Mouse (Mus musculus) c-Kit-negative CD71-positive TER-119-positive erythroid progenitor cells, embryonic 14.5 days (primary cell): ENCODE results near the gene Arhgef15.
"Not testable (repeated sequence)": the region's sequence is repeated elsewhere in the genome, so short reads cannot be mapped to it uniquely, and the experiment has no call there.

Experiments used
- DNase-seq: peaks from one replicate; pipeline ENCODE4 v3.0.0-alpha.2; 2013; ENCODE audit warnings: low read depth, low spot score

Arhgef15 gene

DNA sequence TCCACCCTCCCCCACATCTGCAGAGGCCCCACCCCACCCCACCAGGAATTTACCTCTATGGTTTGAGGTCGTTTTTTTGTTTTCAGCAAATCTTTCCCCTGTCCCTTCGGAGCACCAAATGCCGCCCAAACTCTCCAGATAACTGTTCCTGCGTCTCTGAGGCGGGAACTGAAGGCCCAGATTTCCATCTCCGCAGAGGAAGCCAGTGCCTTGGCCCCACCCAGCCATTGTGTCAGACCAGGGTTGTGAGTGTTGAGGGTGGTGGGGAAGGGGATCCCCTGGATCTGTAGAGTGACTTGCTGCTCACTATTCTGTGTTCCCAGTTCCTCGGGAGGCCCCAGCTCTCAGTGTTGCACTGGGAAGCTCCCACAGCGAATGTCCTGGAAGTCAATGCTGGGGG is at the start of gene Arhgef15:
Arhgef15 (minus strand) TSS at position 173 of the 400 bp plus-strand sequence.
- DNase-seq = no peak

DNA sequence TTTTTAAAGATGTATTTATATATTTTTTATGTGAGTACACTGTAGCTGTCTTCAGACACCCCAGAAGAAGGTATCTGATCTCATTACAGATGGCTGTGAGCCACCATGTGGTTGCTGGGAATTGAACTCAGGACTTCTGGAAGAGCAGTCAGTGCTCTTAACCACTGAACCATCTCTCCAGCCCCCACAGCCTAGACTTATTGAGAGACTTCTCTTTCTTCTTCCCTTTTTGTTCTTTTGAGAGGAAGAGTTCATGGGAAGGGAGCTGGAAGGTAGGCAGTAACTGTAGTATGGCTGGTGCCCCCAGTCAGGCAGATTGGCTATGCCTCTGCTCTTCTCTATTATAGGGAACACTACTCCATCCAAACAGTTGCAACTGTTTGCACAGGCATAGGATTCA is 49.3 kb upstream of the Arhgef15 start:
- DNase-seq = not testable (repeated sequence)

DNA sequence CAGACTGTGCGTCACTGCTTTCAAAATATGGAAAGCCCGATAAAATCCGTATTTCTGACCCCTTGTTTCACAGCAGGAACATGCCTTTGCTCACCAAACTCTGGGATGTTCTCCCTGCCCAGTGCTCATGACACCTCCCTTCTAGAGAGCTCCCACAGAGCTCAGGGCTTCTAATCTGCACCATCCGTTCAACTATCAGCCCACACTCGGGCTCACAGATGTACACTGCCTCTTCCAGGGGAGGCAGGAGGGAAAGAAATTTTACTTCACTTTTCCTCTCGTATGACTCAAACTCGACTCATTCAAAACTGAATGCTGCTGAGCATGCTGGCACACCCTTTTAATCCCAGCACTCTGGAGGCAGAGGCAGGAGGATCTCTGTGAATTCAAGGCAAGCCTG is 47.9 kb upstream of the Arhgef15 start:
- DNase-seq = no peak

DNA sequence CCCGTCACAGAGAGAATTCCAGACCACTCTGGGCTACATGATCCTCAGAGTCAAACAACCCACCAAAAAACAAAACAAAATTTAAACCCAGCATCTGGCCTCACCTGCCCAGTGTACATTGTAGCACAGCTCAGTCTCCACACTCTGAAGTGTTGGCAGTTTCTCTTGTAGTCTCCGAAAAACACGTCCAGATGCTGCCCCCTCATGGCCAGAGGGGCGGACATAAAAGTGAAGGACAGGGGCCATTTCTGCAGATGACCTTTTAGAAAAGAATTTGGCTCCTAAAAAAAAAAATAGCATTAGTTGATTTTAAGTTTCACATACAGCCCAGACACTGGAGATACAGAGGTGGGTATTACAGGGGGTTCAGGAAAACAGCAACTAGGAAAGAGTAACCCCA is 46.3 kb upstream of the Arhgef15 start:
- no peak for DNase-seq

DNA sequence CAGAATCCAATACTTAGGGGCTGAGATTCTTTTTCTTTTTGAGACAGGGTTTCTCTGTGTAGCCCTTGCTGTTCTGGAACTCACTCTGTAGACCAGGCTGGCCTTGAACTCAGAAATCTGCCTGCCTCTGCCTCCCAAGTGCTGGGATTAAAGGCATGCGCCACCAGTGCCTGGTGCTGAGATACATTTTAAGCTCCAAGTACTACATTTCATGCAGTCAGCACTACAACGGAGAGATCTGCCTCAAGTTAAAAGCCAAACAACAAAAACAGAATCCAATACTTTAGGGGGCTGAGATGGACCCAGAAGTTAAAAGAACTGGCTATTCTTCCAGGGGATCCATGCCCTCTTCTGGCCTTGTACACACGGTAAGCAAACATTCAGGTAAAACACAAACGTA is 45.5 kb upstream of the Arhgef15 start:
- not testable (repeated sequence) for DNase-seq

DNA sequence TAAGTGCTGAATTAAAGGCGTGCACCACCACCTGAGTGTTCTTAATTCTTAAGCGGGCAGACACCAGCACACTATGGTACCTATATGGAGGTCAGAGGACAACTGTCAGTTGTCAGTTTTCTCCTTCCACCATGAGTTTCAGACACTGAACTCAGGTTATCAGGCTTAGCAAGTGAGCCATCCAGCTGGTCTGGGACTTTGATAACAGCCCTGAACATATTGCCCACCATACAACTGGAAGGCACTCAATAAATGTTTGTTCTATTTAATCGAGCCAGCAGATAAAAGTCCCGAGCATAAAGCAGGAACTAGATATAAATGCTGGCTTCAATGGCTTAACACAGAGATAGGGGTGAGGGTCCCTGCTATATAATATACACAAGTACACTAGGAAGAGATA is 39.8 kb upstream of the Arhgef15 start:
- no peak for DNase-seq

DNA sequence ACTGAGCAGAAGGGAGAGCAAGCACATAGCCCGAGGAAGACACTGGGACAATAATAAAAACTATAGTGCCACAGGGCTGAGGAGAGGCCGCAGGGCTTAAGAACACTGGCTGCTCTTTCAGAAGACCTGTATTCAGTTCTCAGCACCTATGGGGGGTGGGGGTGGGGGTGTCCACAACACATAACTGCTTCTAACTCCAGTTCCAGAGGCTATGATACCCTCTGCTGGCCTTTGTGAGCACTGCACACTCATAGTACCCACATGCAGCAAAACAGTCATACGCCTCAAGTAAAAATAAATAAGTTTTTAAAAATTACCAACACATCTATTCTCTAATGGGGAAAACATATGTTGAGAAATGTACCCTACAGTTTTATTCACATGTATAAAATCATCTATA is 37.1 kb upstream of the Arhgef15 start:
- DNase-seq = no peak

DNA sequence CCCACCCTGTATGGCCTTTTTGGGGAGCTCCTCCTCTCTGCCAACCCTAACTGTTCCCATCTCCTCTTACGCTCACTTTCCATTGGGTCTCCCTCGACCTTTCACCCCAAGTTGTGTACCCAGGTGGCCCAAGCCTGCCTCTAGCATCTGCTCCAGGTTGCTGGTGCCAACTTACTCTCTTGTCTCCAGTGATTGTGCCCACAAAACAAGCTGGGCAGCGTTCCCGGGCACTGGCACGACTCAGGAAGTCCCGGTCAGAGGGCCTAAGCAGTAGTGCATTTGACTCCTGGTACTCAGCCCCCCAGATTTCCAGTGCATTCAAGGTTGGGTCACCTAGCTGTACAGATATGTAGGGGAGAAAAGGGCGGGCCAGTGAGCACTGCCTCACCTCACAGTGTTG is 35.8 kb upstream of the Arhgef15 start:
- no peak for DNase-seq

DNA sequence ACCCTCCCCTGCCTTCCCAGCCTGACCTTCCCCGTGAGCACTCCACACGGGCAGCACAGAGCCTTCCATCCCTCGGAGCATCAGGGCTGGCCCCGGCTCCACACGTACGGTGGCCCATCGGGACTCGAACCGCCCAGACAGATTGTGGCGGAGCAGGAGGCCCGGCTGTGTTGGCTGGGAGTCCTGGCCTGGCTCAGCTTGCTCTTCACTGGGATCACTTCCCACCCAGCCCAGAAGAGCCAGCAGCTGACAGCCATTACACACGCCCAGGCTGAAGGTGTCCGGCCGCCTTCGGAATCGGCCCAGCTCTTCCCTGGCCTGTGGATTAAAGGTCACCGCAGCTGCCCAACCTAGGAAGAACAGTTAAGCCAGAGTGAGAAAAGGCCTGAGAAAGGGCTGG is 31.1 kb upstream of the Arhgef15 start:
- DNase-seq = no peak

DNA sequence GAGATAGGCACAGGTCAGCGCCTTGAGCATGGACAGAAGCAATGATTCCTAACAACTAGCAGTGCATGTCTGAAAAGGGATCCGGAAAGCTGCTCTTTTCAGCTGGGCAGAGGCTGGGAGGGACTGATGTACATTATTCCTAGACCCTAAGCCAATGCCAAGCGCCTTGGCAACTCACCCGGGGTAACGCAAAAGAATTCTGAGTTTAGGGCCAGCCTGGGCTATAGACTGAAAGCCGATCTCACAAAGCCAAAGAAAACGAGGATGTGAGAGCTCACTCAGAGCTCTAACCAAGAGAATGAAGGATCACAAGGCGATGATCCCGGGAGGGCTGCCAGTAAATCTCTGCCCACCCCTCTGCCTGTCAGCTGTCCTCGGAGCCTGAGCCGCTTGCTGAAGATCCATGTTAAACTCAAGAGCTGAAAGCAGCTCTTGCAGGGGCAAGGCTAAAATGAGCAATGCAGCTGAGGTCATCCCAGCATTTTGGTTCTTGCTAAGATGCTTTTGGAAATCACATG is 30.1 kb upstream of the Arhgef15 start:
- no peak for DNase-seq

DNA sequence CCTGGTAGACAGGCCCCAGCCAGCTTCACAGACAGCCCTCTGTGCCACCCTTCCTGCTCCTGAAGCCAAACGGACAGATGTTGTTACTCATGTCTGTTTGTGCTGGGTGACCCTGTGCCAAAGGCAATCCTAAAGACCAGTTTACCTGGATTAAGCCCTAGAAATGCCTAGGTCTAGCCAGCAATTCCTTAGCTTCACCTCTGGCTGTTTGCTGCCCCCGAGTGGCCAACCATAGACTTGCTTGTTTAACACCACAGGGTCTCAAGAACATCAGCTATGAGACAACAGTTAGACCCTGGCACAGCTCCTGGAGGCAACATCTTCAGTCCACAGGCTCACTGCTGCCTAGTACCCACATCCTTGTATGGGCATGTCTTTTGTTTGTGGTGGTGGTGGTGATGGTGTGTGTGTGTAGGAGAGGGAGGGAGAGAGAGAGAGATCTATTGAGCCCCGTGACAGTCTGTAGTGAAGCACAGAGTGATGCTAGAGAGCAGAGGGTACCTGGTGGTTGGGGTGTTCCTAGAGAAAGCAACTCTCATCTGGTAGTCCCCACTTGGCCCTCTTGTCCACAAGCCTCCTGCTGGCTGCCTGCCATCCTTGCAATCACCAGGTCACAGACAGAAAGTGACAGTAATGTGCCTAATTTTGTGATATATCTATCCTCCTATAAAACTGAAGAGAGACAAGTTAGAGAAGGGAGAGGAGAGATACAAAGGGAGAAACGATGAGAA is 25.5 kb upstream of the Arhgef15 start:
- DNase-seq = no peak

DNA sequence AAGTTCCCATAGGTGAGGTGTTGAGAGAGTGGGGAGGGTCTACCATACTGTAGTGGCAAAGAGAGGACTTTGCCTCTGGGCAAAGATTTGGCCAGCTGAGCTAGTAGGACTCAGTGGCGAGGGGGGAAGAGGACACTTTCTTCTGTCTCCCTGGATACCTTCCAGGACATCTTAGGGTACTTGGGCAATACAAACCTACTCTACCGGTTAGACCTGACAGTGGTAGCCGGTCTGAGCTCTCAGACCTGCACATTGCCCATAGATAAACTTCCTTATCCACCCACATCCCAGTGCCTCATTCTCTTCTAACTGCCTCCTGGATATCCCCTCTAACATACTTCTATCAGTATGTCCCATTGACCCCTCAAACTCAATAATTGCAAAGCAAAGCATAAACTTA is 23.6 kb upstream of the Arhgef15 start:
- DNase-seq = no peak

DNA sequence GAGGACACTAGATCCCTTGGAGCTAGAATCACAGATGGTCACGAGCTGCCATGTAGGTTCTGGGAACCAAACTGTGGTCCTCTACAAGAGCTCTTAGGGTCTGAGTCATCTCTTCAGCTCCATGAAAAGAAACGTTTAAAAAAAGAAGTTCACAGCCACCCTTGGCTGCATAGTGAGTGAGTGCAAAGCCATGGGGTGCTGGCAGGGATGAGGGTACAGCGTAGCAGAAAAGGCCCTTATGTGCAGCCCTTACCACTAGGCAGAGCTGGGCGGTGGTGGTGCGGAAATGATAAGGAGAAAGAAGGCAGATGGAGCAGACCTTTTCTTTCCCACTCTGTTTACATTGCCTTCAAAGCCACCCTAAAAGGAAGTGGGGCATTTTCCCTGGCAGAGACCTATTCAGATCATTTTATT is 22.0 kb upstream of the Arhgef15 start:
- no peak for DNase-seq

DNA sequence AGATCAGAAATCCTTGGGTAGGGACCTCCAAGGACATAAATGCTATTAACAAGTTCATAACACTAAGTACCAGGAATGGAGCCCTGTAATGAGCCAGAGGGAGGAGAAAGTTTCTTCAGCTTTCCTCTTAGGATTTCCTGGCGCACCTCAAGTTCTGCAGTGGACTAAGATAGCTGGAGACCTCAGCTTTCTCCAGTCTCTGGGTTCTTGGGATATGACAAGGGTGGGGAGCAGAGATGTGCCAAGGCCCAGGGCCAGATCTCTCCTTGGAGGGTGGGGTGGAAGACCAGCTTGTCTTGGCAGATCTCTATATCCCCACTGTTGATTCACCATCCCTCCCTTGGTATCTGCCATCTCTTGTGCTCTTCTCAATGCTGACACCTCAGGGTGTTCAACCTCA is 18.3 kb upstream of the Arhgef15 start:
- no peak for DNase-seq

DNA sequence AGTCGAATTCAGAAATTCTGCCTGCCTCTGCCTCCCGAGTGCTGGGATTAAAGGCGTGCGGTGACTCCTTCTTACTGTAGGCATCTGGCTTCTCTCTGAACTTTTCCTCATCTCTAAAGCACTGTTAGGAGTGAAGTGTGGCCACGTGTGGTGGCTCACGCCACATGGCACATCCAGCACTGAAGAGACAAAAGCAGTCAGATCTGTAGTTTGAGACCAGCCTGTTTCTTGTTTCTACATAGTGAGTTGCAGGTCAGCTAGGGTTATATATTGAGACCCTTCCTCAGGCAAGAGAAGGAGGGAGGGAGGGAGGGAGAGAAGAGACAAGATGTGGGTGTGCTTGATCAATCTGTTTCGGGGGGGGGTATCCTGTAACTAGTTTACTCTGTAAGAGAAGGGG is 17.8 kb upstream of the Arhgef15 start, which contains the start of gene Rangrf:
Rangrf (minus strand) TSS at position 101 of the 400 bp plus-strand sequence.
- DNase-seq = no peak

DNA sequence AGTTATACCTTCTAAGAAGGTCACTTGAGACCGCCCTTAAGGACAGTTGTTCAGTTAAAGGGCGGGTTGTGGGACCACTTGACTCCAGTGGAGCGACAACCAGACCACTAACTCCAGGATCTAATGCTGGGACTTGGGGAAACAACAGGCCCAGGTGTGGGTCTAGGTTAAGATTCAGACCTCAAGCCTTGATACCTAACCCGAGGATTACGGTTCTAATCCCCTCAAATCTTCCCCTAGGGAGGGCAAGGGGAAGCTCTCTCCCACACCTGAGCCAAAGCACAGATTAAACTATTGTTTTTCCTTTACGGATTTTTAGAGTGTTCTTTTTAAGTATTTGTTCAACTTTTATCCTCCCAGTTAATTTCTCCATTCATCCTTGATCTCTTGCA is 16.8 kb upstream of the Arhgef15 start:
- DNase-seq = no peak

DNA sequence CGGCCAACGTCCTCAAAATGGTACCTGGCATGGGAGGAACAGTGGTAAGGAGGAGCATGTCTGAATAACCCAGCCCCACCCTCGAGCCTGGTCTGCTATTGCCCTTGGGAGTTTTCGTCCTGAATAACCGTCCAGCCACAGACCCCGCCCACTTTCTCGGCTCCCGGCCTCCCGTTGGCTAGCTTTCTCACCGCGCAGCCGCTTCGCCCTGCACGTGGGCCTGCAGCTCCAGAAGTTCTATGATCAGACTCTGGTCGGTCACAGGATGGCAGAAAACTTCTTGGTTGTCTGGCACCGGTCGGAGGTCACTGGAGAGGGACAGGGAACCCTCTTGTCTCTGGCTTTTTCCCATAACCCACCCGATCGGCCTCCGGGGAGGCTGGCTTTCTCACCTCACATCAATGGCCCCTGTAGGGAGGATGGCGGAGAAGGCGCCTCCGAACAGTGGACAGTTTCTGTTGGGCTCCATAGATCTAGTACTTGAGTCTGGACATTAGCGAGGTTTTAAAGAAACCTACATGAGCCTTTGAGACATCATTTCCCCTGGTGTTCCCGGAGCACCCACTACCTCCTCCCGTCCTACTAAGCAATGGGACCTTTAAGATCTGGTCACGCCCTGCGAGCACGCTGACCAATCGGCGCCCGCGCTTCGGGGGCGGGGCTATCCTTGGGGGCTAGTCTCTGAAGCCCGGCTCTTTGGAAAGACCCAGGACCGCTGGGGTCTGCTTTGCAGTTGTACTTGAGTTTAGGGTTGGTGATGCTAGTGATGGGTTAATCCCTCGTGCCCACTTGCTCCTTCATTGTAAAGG is 16.2 kb upstream of the Arhgef15 start:
- DNase-seq = peak; percentile 58

DNA sequence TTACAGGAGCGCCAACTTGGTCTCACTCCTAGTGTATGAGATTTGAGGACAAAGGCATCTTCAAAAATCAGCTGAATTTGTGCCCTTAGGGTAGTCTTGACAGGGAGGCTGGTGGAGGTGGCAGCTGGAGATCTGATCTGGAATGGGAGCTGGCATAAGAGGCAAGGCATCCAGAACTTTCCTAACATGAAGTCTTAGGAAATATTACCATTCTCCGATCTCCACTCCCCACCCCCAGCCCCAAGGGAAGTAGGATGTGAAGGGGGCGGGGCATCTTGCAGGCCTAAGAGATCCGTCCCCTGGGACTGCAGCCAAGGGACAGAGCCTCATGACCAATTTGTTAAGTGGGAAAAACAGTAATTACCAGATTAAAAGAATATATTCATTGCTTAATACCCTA is 13.0 kb upstream of the Arhgef15 start:
- DNase-seq = no peak

DNA sequence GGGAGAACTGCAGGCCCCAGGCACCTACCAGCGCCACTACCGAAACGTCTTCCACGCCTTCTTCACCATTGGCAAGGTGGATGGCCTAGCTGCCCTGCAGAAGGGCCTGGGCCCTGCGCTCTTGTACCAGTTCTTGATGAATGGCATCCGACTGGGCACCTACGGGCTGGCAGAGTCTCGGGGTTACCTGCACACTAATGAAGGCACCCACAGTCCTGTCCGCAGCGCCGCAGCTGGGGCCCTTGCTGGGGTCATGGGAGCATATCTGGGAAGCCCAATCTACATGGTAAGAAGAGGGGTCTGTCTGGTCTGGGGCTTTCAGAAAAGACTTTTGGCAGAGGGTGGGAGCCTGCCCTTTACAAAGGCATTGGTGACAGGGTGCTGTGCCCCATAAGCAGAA is 11.5 kb upstream of the Arhgef15 start:
- no peak for DNase-seq

DNA sequence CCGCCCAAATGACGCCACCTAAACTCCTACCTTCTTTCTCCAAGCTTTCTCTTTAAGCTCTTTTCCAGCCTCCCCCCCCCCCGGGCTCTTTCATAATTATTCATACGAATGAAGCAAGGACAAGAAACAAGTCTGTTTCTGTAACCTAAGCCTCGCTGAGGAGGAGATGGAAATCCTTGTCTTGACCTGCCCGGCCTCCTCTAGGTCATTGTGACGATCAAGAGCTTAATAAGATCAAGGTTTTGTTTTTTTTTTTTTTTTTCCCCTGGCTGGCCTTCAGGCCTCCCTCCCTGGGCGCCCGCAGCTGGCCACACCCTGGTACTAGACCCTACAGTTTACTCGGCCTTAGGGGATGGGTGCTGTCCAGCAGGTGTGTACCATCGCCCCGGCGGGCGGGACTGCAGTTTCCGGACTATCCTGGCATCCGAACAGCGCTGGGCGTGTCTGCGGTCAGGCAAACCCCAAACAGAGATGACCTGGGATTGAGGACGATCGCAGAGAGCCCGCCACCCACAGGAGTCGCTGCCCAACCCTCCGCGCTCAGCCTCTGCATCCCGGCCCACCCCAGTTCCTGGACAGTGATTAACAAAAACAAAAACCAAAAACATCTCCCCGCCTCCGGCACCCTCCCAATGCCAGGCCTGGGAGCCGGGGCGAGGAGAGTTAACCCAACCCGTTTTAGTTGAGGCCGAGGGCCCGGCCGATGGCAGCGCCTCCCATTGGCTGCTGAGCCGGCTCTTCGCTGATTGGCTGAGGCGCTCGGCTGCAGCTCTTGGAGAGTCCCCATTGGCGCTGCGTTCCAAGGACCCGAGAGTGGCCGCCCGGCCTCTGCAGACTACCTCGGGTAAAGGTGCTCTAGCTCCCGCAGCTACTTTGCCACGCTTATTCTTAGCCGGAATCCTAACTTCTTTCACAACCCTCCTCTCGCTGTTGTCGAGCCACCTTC is 10.3 kb upstream of the Arhgef15 start, which contains the start of gene Slc25a35:
Slc25a35 (plus strand) TSS at position 795 of the 946 bp plus-strand sequence.
- peak; percentile 83 for DNase-seq

DNA sequence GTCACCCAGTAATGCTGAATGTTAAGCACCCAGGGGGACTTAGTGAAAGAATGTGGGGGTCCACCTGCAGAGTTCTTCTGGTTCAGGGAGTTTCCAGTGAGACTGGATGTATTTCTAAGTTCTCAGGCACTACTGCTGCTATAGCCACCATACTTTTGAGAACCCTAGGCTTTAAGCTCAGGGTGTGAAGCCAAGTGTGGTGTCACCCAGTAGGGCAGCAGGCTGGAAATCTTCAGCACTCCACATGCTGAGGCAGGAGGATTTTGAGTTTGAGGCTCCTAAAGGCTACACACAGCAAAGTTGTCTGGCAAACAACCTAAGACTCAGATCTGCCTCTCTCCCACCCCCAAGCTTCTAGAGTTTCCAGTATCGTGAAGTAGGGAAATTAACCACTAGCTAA is 9.3 kb upstream of the Arhgef15 start:
- DNase-seq = no peak

DNA sequence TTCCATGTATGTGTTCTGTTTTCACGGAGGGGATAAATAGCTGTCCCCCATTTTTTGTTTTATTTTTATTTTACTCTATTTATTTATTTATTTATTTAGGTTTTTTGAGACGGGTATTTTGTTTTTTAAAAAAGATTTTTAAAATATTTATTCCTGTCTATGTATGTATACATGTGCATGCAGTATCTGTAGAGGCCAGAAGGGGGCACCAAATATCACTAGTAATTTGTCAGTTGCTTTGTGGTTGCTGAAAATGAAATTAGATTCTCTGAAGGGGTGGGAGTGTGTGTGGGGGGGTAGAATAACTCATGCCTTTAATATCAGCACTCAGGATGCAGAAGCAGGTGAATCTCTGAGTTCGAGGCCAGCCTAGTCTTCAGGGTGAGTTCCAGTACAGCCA is 8.6 kb upstream of the Arhgef15 start:
- peak; percentile 70 for DNase-seq
